Mouse (Mus musculus) embryonic fibroblast, embryonic 13.5 days (primary cell): ENCODE measurements at regions not wholly inside any gene's neighbourhood (a gene's known extent, or its start where the extent isn't known, plus 50 kb on each side); places are given as distances from the start of the nearest gene placed in this dataset.

Experiments used
- CTCF ChIP-seq: IDR thresholded peaks from 2 replicates; pipeline ENCODE4 v1.5.1; 2011; ENCODE audit warnings: mild to moderate bottlenecking, control low read depth, low read length, moderate library complexity, borderline replicate concordance; ENCODE audit not compliant: insufficient read depth
- POLR2A ChIP-seq: IDR thresholded peaks from 2 replicates; pipeline ENCODE4 v1.6.1; 2011; ENCODE audit warnings: low read depth, mild to moderate bottlenecking, control low read depth, low read length, moderate library complexity

- TF ChIP-seq CTCF (no peak), POLR2A (no peak)
These were observed 146.7 kb upstream of the Serp2 start for GRCm38 (mm10) chr14:76703373-76703764.
